In genomic region chr11:101839426-101839825, GRCm38 (mm10) we compare ENCODE assay signal across 10 mouse cellular contexts. TPM values are rescaled to one million over a fixed set of nuclear protein-coding genes. Genes with fewer than 3 reads are reported as not detected.
DNase-seq lines count a peak whose midpoint lies in the region; ATAC-seq lines count a peak whose summit lies in the region.
"Had no signal": no experiment of that assay in that cellular context is flagged by ENCODE, and none has a peak within 500 bp of the region (broad histone marks: within the 10 kb centered on the region; RNA-seq: fewer than 3 reads in every experiment).

No protein-coding gene starts in this region.

- H3K27me3 ChIP-seq in heart, embryonic 12.5 days (replicated peaks), result no peaks in the 10 kb centered on the region
- H3K27me3 ChIP-seq: forebrain, embryonic 12.5 days had no signal

- H3K4me1 ChIP-seq in heart, embryonic 12.5 days (replicated peaks), result peaks cover 37% of the 10 kb centered on the region
- H3K4me1 ChIP-seq: forebrain, embryonic 12.5 days had no signal

- H3K9me3 ChIP-seq in heart, embryonic 12.5 days (replicated peaks), result peaks cover 3% of the 10 kb centered on the region; the same call in 1 of the 2 replicates
- H3K9me3 ChIP-seq: forebrain, embryonic 12.5 days had no signal

- H3K36me3 ChIP-seq in heart, embryonic 12.5 days, result no peaks in the 10 kb centered on the region
- H3K36me3 ChIP-seq: forebrain, embryonic 12.5 days had no signal

- intact Hi-C loops in heart, postnatal 25 days (cut with DNase I), result no loop called here

- 41% methylated on average over 8 of the region's 8 CpGs for WGBS in heart, embryonic 12.5 days

- H3K27ac ChIP-seq in heart, embryonic 12.5 days (ENCODE audit: poor library complexity, severe bottlenecking), result no peak overlapping the region
- H3K27ac ChIP-seq: forebrain, embryonic 12.5 days had no signal

- no peak for ATAC-seq in heart, embryonic 12.5 days (ENCODE audit: insufficient number of reproducible peaks, low FRiP score)

- DNase-seq in heart, adult 18-20 months, result peak; percentile 46 to 66
- DNase-seq in 3T3-L1 (ENCODE audit: low read depth, low spot score), result peak; percentile 67
- DNase-seq in cerebellum, adult 11 months, result peak; percentile 50
- peak; percentile 14 for DNase-seq in heart, postnatal 25 days (ENCODE audit: low spot score)
- DNase-seq in spleen, postnatal 14 days (ENCODE audit: low spot score in 2 of 2), result no peak
- no peak for DNase-seq in thymus, postnatal 0 days (ENCODE audit: low spot score)
- DNase-seq in frontal cortex, postnatal 25 days (ENCODE audit: low spot score in 2 of 2), result no peak
- DNase-seq: midbrain, embryonic 14.5 days had no signal

- no peak overlapping the region for H3K4me3 ChIP-seq in heart, embryonic 12.5 days
- H3K4me3 ChIP-seq: forebrain, embryonic 12.5 days had no signal

- no peak overlapping the region for H3K9ac ChIP-seq in heart, embryonic 12.5 days
- H3K9ac ChIP-seq: forebrain, embryonic 12.5 days had no signal

- H3K4me2 ChIP-seq in heart, embryonic 12.5 days, result no peak overlapping the region
- H3K4me2 ChIP-seq: forebrain, embryonic 12.5 days had no signal

RNA-seq across cellular contexts. Expression of gene Etv4, which starts 54.3 kb away (rescaled TPM):
- total RNA-seq in heart, adult 18-20 months (2021), result under 1 TPM; 0.21 to 0.32 TPM
- polyA plus RNA-seq in heart, embryonic 12.5 days (2016; fragmentation: Nextera tagmentation; extraction: Ambion mirVana), result 10.0 and 10.3 TPM in 2 replicates
- total RNA-seq in heart, postnatal 25 days (2021), result under 1 TPM; 0.26 to 0.53 TPM
- polyA plus RNA-seq in thymus, postnatal 0 days (2015; fragmentation: Nextera tagmentation; extraction: Ambion mirVana), result 1.5 and 2.0 TPM in 2 replicates

RNA-seq across cellular contexts. Expression of gene Meox1, which starts 54.7 kb away (rescaled TPM):
- 1 to 10 TPM; 4.3 to 6.5 TPM for total RNA-seq in heart, adult 18-20 months (2021)
- polyA plus RNA-seq in heart, embryonic 12.5 days (2016; fragmentation: Nextera tagmentation; extraction: Ambion mirVana), result 22.7 and 24.1 TPM in 2 replicates
- total RNA-seq in heart, postnatal 25 days (2021), result 1 to 10 TPM; 7.8 to 9.9 TPM
- polyA plus RNA-seq in thymus, postnatal 0 days (2015; fragmentation: Nextera tagmentation; extraction: Ambion mirVana), result 2.8 and 3.6 TPM in 2 replicates

Comparison
In these comparisons a context has a peak if more than half of its experiments do, and no peak if none do; other contexts are left out.
1. DNase-seq: peak in heart, adult 18-20 months (2 of 2), 3T3-L1 (single experiment), cerebellum, adult 11 months (single experiment) and heart, postnatal 25 days (single experiment); none in spleen, postnatal 14 days (0 of 2), thymus, postnatal 0 days (single experiment) and frontal cortex, postnatal 25 days (0 of 2).